Mouse (Mus musculus) testis, adult 2 months (tissue): ENCODE data around the gene Ctsz.

ENCODE experiments used
- CTCF ChIP-seq: fragments of 200-500 bp; IDR thresholded peaks from 2 replicates; pipeline ENCODE4 v1.5.1; 2012; ENCODE audit warnings: low read depth, mild to moderate bottlenecking, inconsistent platforms, low read length, moderate library complexity; ENCODE audit not compliant: control insufficient read depth, insufficient read depth, insufficient replicate concordance
- POLR2A ChIP-seq: fragments of 200-500 bp; IDR thresholded peaks from 2 replicates; pipeline ENCODE4 v1.6.1; 2012; ENCODE audit warnings: low read depth, mild to moderate bottlenecking, inconsistent platforms, low read length, moderate library complexity; ENCODE audit not compliant: control insufficient read depth

DNA sequence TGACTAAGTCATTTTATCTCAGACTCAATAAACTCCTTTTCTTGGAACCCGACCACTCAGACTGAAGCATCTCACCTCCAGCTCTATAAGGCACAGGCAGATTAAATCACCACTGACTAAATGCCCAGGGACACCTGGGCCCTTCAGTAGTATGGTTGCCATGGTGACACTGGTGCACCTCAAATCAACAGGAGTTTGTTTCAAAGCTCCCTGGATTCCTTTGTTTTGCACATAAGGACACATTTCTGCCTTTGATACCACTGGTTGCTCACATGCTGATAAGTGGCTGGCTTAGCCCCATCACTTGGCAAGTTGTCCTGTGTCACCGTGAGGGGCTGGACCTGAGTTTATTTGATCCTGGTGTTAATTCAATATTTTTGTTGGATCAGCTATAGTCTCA is 20.5 kb upstream of the Ctsz start:
- TF ChIP-seq CTCF, result no peak
- no peak for TF ChIP-seq POLR2A
